Mouse (Mus musculus): ENCODE data around the gene Etd.
"Not testable (repeated sequence)": the region's sequence is repeated elsewhere in the genome, so short reads cannot be mapped to it uniquely, and the experiment has no call there.

Gene Etd

GRCm38 (mm10) chrX:53434618-53435017 lies at the start of gene Etd:
Gene Etd (plus strand): TSS chrX:53434918.
- no peak for DNase-seq (ENCODE audit: low spot score in 2 of 2)

- DNase-seq (ENCODE audit: low spot score in 2 of 2), result no peak
These were observed 48.4 kb upstream of the Etd start for GRCm38 (mm10) chrX:53386362-53386761.

- no peak for DNase-seq (ENCODE audit: low spot score in 2 of 2)
These were observed 1.8 kb upstream of the Etd start for GRCm38 (mm10) chrX:53432888-53433287.

GRCm38 (mm10) chrX:53459573-53459972 lies 24.9 kb downstream of the Etd start:
- no peak for DNase-seq (ENCODE audit: low spot score in 2 of 2)

GRCm38 (mm10) chrX:53464194-53464593 lies 29.5 kb downstream of the Etd start:
- not testable (repeated sequence) for DNase-seq (ENCODE audit: low spot score in 2 of 2)
